Mouse (Mus musculus): ENCODE measurements around the gene Actb. TPM values are rescaled to one million over a fixed set of nuclear protein-coding genes. Genes with fewer than 3 reads are reported as not detected.

The Actb gene
- total RNA-seq, 2 experiments from 2014 or later: 5,289 to 5,459 TPM

DNA sequence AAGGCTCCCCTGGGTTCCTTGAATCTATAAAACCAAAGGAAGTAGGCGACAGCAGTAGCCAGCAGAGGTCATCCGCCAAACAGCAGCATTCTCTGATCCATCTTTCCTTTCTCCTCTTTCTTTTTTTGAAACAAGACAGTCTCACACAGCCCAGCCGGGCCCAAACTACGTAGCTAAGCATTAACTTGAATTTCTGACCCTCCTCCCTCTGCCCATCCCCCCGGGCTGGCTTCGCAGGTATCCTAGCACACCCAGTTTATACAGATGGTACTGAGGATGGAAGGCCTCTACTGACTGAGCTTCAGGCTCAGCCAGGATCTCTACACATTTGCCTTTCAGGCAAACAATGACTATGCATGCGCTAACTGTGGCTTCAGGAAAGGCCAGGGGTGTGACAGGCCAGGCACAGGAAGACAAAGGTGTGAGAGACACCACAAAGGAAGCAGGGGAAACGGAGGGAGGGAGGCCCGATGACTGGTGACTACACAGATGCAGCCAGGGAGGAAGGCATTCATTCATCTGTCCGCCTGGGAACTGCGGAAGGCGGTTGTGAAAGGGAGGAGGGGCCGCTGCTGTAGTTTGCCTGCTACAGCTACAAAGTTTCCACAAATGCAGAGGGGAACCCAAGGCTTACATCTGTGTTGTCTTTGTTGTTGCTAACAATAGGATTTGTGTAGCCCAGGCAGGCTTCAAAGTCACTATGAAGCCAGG, 25.6 kb downstream of the Actb start:
- no peak for DNase-seq
- intact Hi-C loops (cut with DNase I): no loop called here

DNA sequence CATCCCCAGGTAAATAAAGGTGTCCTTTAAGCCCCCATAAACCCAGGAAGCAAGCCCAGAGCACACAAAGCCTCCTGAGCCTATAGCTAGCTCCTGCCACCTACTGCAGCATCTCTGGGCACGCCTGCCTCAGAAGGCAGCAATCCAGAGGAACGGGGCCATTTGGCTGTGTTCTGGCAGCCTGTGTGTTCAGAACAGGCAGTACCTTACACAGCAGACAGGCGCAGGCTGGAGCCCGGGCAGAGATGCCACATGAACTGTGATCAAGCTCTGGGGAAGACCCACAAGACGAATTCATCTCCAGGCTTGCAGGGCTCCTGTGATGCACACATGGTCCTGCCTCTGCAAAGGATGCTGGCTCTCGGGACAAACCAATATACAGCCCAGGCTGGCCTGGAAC, 26.3 kb downstream of the Actb start:
- DNase-seq: no peak
- intact Hi-C loops (cut with DNase I): no loop called here

DNA sequence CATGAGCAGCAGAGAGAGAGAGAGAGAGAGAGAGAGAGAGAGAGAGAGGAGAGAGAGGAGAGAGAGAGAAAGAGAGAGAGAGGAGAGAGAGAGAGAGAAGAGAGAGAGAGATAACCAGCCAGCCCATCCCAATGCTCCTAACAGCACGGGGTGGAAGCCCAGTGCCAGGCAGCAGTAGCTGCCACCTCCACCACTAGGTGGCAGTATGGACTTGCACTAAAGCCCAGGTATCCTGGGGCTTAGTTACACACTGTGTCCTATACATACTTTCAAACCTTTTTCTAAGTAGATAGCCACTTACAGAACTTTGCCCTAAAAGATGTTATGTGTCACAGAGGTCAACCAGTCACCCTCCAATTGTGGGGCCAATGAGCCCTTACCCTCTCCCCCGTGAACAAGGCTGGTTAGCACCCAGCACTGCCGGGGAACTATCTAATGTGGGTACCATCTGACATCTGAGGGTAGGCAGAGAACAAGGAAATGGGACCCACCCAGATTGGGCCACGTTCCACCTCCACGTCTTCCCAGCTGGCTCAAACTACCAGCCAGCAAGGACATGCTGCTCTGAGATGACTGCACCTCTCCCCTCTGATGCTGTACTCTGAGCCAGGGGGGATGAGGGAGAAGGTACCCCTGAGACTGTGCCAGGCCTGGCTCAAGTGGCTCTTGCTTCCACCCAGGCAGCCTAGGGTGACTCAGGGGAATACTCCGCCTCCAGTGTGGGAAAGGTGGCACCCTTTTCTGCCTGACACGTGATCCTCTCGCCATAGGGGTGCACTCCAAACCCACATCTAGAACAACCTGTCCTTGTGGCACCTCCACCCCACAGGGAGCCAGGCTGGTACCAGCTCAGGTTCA, 27.0 kb downstream of the Actb start:
- peak; percentile 87 for DNase-seq
- intact Hi-C loops (cut with DNase I): loop anchor here (5.0 to 10.0 kb wide), 3 partner anchors 112 to 188 kb away; no protein-coding TSS in a partner anchor

DNA sequence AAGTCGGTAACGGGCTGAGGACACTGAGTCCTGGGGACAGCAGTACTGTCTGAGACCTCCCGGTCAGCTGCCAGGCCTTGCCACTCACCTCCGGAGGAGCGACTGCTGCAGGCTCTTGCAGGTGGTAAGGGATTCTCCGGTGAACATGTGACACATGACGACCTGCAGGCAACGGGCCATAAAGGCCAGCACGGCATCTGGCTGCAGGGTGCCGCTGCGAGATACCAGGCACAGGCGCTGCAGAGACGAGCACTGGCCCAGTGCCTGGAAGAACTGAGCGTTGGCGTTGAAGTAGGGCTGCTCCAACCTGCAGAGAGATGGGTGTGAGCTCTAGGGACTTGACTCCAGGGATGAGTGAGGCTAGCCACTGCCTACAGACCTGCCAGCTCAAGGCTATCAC, 28.0 kb downstream of the Actb start:
- intact Hi-C loops (cut with DNase I): loop anchor here (5.0 to 10.0 kb wide), 3 partner anchors 111 to 189 kb away; no protein-coding TSS in a partner anchor
- DNase-seq: peak; percentile 34

DNA sequence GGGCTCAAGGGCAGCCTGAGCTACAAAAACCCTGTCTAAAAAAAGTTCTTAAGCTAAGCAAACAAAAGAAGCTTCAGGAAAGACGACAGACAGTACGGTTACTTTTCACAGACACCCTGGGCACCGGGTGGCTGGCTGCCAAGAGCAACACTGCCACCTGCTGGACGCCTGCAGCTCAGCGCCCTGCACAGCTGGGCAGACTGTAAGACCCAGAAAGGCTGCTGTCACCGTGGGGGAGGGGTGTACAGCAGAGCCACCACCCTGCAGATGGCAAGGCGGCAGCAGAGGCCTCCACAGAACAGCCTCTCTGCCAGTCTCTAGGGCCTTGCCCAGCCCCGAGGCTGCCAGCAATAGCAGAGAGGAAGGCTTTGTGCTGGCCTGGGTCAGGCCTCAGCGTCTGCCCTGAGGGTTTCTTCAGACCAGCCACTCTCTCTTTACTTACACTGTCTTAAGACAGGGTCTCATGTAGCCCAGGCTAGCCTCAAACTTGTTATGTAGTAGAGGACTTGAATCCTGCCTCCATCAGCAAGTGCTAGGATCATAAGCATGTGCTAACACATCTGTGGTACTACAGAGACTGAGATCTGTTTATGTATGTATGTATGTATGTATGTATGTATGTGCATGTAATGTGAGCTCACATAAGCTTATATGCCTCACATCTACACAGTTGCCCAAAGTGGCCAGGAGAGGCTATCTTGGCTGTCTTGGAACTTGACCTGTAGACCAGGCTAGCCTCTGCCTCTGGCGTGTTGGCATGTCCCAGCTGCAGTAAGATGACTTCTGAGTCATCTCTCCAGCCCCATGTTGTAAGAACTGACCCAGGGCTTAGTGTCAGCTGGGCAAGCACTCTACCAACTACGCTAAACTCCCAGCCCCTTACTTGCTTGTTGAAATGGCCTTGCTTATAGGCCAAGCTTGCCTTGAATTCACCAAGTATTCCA, 28.9 kb downstream of the Actb start:
- intact Hi-C loops (cut with DNase I): loop anchor here (5.0 to 10.0 kb wide), 3 partner anchors 110 to 190 kb away; no protein-coding TSS in a partner anchor
- peak; percentile 92 for DNase-seq

DNA sequence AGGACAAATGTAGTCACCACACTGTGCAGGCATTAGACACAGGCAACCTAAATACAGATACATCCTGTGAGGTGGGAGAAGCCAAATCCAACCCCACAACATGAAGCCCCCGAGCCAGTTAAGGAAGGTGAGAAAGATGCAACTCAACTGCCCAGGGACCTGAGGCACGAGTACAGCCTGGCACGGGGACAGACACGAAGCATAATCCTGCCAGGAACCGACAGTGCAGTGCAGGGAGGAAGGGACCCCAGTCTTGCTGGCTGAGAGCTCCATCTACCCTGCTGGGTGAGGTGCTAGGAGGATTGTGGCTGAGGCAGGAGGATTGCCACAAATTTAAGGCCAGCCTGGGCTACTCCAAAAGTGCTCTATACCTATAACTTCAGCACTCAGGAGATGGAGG, 29.7 kb downstream of the Actb start:
- DNase-seq: no peak
- intact Hi-C loops (cut with DNase I): loop anchor here (5.0 to 10.0 kb wide), 3 partner anchors 110 to 190 kb away; no protein-coding TSS in a partner anchor

DNA sequence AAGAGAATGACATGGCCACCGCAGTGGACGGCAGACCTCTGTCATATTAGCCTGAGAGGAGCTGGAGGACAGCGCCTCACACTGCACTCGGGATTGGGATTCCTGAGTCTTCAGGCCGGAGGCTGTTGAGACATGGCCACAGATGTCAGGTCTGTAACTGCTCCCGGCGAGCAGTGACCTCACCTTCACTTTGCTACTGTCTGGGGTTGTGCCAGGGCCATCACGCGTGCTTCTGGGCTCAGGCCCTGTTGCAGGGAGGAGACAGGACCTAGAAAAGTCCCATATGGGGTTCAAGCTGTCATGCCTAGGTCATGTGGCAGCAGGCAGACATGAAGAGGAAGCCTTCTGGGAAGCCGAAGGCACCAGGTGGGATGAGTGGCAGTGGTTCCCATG, 31.0 kb downstream of the Actb start:
- intact Hi-C loops (cut with DNase I): loop anchor here (5.0 to 10.0 kb wide), 3 partner anchors 108 to 192 kb away; no protein-coding TSS in a partner anchor
- peak; percentile 68 for DNase-seq

DNA sequence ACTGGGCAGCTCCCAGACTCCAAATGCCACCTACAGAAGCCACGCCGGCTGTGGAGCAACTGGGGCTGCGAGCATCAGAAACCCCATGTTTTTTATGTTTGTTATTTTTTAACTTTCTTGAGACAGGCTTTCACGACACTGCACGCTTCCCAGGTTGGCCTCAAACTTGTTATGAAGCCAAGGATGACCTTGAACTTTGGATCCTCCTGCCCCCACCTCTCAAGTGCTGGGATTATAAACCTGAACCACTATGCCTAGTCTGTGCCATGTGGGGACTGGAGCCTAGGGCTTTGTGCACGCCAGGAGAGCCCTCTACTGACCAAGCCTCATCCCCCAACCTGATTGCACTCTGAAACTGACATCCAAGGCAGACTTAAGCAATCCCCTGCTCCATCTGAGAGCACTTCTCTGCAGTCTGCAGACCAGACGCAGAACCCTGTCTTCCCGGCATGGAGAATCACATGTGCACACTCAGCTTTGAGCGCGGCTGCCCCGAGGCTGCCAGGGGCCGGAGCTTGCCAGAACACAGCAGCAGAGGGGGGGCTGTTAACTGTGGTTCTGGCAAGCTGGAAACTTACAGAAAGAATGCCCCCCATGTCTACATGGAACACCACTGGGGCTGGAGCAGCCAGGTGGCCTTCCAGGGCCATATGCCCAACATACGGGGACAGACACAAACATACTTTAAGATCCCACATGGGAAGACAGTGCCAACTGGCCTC, 31.6 kb downstream of the Actb start:
- intact Hi-C loops (cut with DNase I): loop anchor here (5.0 to 10.0 kb wide), 3 partner anchors 108 to 192 kb away; no protein-coding TSS in a partner anchor
- DNase-seq: peak; percentile 81

DNA sequence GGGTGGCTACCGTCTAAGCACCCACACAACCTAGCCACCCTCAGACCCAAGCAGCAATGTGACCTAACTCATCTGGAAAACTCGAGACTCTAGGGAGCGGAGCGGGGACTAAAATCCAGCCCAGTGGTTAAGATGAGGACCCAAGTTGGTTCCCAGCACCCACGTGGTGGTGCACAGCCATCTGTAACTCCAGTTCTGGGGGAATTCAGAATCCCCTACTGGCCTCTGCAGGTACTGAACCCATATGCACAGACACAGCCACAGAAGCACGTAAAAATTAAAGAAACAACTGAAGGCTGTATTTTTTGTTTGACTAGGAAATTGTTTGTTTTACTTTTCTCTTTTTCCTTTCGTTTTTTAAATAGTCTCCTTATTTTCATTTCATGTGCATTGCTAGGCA, 32.8 kb downstream of the Actb start:
- DNase-seq: no peak
- intact Hi-C loops (cut with DNase I): loop anchor here (10.0 kb wide), 1 partner anchor 161 kb away; no protein-coding TSS in a partner anchor

DNA sequence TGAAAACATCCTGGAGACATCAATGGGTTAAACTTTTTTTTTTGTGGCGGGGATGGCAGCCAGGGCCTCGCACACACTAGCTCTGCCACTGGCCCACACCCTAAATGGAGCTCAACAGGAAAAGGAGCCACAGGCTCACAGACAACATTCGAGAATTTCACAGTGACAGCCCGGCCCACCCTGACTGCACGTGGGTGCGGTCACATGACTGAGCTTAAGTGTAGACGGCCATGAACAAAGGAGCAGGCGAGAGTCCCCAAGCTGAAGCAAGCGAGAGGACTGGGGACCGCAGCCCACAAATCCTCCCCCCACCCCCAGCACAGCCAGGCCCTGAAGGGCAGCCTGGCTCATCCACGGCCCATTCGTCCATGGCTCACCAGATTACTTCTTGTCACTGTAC, 34.8 kb downstream of the Actb start:
- intact Hi-C loops (cut with DNase I): loop anchor here (10.0 kb wide), 1 partner anchor 163 kb away; no protein-coding TSS in a partner anchor

DNA sequence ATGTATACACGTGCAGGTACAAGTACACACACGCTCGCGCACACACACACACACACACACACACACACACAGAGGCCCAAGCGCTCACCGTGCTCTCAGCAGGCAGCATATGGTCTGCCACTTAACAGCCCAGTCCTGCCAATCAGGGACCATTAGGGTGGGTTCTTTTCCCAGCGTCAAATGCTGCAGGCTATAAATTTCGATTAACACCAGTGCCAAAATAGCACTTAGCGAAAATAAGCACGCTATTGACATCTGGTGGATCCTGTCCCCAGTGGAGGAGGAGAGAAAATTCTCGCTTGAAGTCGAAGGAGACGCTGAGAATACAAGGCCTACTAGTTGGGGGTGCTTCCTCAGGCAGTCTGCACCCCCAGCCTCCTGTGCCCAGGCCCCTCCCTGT, 37.1 kb downstream of the Actb start:
- intact Hi-C loops (cut with DNase I): no loop called here
- DNase-seq: peak; percentile 39

More for the DNA sequence above, 34.8 kb downstream of the Actb start:
- no peak for DNase-seq

DNA sequence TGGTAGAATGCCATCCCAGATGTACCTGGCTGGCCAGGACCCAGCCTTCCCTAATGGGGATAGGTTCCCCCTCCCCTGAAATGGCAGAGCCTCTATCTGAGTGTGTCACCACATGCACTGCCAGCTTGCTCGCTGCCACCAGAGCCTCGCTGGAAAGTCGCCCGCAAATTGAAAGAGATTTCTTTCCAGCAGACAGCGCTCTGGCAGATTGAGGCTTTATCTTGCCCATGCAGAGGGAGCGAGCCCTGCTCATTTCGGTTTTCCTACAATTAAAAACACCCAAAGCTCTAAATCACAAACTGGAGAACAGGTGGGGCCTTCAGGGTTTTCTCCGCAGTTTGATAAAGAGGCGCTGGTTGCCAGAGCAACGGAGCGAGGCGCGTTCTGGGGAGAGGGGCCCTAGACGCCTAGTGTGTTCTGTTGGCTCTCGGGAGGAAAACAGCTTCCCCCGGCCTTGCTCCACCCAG, 48.8 kb downstream of the Actb start:
- intact Hi-C loops (cut with DNase I): no loop called here
- DNase-seq: peak; percentile 88

DNA sequence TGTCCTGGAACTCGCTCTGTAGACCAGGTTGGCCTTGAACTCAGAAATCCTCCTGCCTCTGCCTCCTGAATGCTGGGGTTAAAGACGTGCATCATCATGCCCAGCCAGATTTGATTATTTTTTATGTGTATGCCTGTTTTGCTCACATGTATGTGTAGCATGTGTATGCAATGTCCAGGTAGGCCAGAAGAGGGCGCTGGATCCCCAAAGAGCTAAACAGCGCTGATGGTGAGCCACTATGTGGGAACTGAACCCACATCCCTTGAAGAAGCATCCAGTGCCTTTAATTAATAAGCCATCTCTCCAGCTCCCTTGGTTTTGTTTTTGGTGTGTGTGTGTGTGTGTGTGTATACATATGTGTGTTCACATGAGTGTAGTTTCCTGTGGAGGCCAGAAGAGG, 50.1 kb downstream of the Actb start:
- no peak for DNase-seq
- intact Hi-C loops (cut with DNase I): no loop called here

DNA sequence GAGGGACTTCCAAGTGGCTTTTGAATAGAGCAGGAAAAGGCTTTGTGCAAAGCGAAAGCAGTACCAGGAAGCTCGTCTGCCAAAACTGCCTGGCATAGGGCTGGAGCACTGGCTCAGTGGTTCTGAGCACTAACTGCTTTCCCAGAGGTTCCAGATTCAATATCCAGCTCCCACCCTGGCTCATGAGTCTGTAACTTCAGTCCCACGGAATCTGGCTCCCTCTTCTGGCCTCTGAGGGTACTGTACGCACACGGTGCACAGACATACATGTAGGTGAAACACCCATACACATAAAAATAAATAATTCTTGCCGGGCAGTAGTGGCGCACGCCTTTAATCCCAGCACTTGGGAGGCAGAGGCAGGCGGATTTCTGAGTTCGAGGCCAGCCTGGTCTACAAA, 51.7 kb downstream of the Actb start:
- intact Hi-C loops (cut with DNase I): no loop called here

DNA sequence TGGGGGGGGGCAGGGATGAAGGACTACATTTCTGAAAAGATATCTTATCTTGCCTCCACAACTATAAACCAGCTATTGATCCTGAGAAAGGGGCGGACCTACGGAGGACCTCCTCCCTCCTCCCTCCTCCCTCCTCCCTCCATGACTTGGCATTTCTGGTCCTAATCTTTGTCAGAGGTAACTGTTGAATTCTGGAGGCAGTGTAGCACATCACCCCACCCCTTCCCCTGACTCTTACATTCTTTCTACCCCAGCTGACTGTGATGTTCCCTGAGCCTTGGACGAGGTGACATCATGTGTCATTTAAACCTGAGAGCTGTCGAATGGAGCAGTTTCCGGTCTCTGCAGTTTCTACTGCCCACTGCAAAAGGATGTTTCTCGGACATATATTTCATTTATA, 53.0 kb downstream of the Actb start:
- DNase-seq: no peak
- intact Hi-C loops (cut with DNase I): no loop called here

More for the DNA sequence above, 51.7 kb downstream of the Actb start:
- DNase-seq: peak; percentile 72
